In genomic region chr15:82958253-82958701, GRCm38 (mm10) we compare ENCODE assay signal across 9 mouse cellular contexts. TPM values are rescaled to one million over a fixed set of nuclear protein-coding genes. Genes with fewer than 3 reads are reported as not detected.
A peak's percentile ranks its signal among the peaks of the same experiment; 100 is the strongest.
DNase-seq lines count a peak whose midpoint lies in the region; ATAC-seq and TF ChIP-seq lines count a peak whose summit lies in the region.
"Had no signal": no experiment of that assay in that cellular context is flagged by ENCODE, and none has a peak within 500 bp of the region (broad histone marks: within the 10 kb centered on the region; RNA-seq: fewer than 3 reads in every experiment).

No protein-coding gene starts in this region.

- no peak; the same call in 1 of the 2 replicates for TF ChIP-seq CTCF in hindbrain, postnatal 0 days (IDR thresholded peaks at IDR 0.05; ENCODE audit: low read depth)

- peak overlapping the region; percentile 52 for H3K4me2 ChIP-seq in hindbrain, postnatal 0 days (ENCODE audit: low read depth, low read length)

- peak; percentile 76 to 79 for DNase-seq in cerebellum, postnatal 10 days
- DNase-seq in cerebellum, adult 9-11 months = no peak
- DNase-seq in brain, adult 2 months (ENCODE audit: low read depth, low spot score) = peak; percentile 83
- peak; percentile 80 for DNase-seq in hindbrain, postnatal 0 days (ENCODE audit: low spot score)
- peak; percentile 48 to 72 for DNase-seq in left cerebral cortex, postnatal 14 days (ENCODE audit: low spot score in 2 of 2)
- DNase-seq in retina, postnatal 7 days (ENCODE audit: low read depth, low spot score) = peak; percentile 63
- no peak for DNase-seq in adrenal gland, postnatal 25 days
- no peak for DNase-seq in urinary bladder, postnatal 14 days (ENCODE audit: low spot score)

- no peaks in the 10 kb centered on the region for H3K27me3 ChIP-seq in hindbrain, postnatal 0 days (ENCODE audit: insufficient read depth, low read length)

- H3K4me1 ChIP-seq in hindbrain, postnatal 0 days (ENCODE audit: insufficient read depth, low read length) = peaks cover 41% of the 10 kb centered on the region

- intact Hi-C loops in left cerebral cortex, postnatal 14 days (cut with DNase I) = no loop called here

- H3K9me3 ChIP-seq in hindbrain, postnatal 0 days (ENCODE audit: low read length) = no peaks in the 10 kb centered on the region

- H3K27ac ChIP-seq in hindbrain, postnatal 0 days = peak overlapping the region; percentile 38; the same call in 1 of the 2 replicates
- H3K27ac ChIP-seq: macrophage had no signal

- under 1% methylated on average over 16 of the region's 16 CpGs for WGBS in hindbrain, postnatal 0 days

- no peaks in the 10 kb centered on the region for H3K36me3 ChIP-seq in hindbrain, postnatal 0 days (ENCODE audit: insufficient read depth, low read length)

- peak; percentile 55 for ATAC-seq in hindbrain, postnatal 0 days

- H3K9ac ChIP-seq in hindbrain, postnatal 0 days (replicated peaks; ENCODE audit: low read length) = peak overlapping the region; percentile 48

- peak overlapping the region; percentile 23 for H3K4me3 ChIP-seq in hindbrain, postnatal 0 days (ENCODE audit: low read length)

RNA-seq across cellular contexts. Expression of gene Tcf20, which starts 29.4 kb away (rescaled TPM):
- 89.2 and 98.3 TPM in 2 replicates for total RNA-seq in hindbrain, postnatal 0 days (2014; rRNA removed)
- polyA plus RNA-seq in hindbrain, postnatal 0 days (2015; fragmentation: Nextera tagmentation; extraction: Ambion mirVana) = 8.6 and 8.8 TPM in 2 replicates
- 100 to 1,000 TPM; 127 to 151 TPM for total RNA-seq in left cerebral cortex, postnatal 14 days (2021)
- 87.9 and 103 TPM in 2 replicates for total RNA-seq in adrenal gland, postnatal 25 days (2021)

Comparison
In these comparisons a context has a peak if more than half of its experiments do, and no peak if none do; other contexts are left out.
1. DNase-seq: peak in cerebellum, postnatal 10 days (2 of 2), brain, adult 2 months (single experiment), hindbrain, postnatal 0 days (single experiment), left cerebral cortex, postnatal 14 days (2 of 2) and retina, postnatal 7 days (single experiment); none in cerebellum, adult 9-11 months (single experiment), adrenal gland, postnatal 25 days (single experiment) and urinary bladder, postnatal 14 days (single experiment).